Mouse (Mus musculus) WW6 (cell line): ENCODE measurements at regions not wholly inside any gene's neighbourhood (a gene's known extent, or its start where the extent isn't known, plus 50 kb on each side); places are given as distances from the start of the nearest gene placed in this dataset.

Source experiments
- DNase-seq: peaks from one replicate; pipeline ENCODE4 v3.0.0-alpha.2; 2013; ENCODE audit warnings: low read depth, low spot score

- no peak for DNase-seq
Observed at GRCm38 (mm10) chr1:73456359-73457062, 440.8 kb upstream of the Tnp1 start.

DNA sequence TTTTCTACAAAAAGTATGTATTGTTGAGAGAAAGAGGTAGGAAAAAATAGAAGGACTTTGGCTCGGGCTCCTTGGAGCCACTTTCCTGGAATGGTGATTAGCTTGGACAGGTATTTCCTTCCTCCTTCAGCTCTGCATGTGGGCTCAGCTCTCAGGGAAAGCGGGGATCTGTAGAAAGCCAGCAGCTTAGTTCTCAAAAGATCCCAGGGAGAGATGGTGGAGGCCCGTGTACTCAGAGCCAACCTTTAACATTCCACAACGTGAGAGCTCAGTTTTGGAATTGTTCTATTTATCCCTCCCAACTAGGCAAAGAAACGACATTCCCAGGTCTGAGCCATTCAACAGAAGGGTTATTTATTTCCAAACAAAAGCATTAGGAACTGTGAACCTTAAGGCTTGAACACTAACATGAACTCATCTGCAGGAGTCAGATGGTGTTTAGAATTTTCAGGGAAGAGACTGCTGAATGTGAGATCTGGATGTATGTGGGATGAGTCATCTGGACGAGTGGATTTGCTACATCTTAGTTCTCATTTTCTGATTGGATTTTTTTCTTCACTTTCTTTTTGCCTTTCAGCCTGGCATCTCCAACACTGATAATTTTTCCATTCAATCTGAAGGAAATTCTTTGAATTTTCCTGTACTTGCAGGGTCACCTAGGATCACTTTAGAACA, 428.6 kb upstream of the Tnp1 start:
- DNase-seq = no peak

DNA sequence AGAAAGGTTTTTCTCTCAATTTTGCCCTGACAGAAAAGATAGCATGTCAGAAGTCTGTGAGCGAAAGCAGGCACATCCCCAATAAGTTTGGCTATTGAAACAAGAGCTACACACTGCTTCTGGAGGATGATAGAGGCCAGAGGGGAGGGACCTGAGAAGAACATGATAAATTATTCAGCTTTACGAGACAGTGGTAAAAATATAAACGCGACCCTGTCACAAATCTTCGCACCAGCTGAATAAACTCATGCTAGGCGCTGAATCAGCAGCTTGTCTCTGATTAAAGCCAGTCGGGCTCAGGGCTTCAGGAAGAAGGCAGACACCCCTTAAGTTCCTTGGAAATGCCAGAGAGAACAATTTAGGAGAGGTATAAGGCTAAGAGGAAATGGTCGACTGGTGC, 422.7 kb upstream of the Tnp1 start:
- DNase-seq = no peak

DNA sequence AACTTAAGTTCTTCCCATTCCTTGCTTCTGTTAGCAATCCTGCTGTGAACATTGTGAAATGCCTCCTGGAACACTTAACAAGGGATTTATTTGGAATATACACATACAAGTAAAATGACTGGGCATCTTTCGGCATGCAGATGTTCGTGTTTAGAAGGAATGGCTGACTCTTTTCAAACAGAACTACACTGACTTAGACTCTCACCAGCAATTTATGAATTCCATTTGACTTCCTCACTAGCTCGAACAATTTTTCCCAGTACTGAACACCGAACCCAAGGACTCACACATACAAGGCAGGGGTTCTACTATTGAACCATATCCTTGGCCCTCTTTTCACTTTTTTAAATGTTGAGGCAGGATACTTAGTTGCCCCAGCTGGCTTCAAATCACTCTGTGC, 412.4 kb upstream of the Tnp1 start:
- no peak for DNase-seq

DNA sequence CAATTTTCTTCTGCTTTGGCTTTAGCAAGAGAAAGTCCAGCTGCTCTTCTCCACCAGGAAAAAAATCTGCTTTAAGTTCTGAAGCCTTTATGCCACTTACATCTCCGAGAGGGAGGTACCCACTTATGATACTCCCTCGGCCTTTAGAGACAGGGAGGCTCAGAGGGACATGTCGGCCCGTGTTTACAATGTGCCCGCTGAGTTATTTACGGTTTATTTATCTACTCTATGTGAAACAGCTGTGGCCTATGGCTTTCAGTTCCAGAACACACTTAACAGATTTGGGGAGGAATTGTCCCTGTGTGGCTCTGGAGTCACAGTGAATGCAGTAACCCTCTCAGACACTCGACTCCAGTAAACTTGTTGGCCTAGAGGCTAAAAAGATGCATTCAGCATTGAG, 409.3 kb upstream of the Tnp1 start:
- DNase-seq = no peak

- no peak for DNase-seq
Observed at GRCm38 (mm10) chr1:73418196-73418595, 402.5 kb upstream of the Tnp1 start.

- no peak for DNase-seq
Observed at GRCm38 (mm10) chr1:73411452-73411851, 395.7 kb upstream of the Tnp1 start.

DNA sequence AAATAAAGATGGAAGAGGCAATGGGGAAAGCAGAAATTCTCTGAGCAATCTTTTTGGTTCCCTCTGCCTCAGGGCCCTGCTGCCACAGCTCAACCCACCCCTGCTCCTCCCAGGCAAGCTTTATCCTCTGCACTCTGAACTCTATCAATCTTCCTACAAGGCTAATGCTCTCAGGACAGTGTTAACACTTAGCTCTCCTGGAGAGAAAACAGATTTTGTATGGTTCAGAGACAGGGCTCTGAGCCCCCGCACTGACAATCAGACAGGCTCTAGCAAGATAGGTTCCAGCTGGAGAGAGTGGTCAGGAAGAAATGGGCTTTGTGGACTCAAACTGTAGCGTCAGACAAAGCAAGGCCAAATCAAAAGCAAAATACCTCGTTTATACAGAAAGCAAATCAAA, 383.5 kb upstream of the Tnp1 start:
- no peak for DNase-seq

DNA sequence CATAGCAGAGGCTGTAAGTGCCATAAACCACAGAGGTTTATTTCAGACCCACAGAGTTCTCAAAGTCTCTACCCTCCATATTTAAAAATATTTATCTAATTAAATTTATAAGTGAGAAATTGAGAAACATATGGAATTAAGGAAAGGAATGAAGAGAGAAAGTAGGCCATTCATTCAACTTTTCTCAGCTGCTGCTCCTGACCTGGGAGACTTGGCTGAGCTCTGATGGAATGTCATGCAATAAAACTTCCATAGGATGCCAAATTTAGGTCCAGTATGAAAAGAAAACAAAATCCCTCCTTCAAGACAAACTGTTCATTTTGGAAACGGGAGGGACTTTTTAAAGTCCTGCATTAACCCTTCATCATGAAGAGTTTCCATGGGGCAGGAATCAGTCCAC, 379.3 kb upstream of the Tnp1 start:
- DNase-seq = no peak

GRCm38 (mm10) chr1:73394466-73394865, 378.8 kb upstream of the Tnp1 start:
- no peak for DNase-seq

- no peak for DNase-seq
Observed at GRCm38 (mm10) chr1:73392077-73392476, 376.4 kb upstream of the Tnp1 start.

DNA sequence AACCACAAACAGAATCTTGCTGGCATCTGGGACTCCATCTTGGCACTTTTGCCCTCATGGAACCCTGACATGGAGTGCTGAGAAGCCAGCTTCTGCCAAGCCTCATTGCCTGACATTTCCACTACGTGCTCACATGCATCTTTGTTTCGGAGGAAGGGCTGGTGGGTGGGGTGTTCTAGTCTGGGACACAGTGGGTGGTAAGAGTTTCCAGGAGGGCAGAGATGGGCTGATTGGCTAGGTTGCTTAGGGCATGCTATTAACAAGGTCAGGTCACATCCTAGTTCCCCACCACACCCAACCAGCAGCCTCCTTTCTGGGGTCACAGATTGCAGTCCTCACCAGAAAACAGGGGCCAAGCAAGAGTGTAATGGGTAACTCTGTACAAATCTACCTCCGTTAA, 374.3 kb upstream of the Tnp1 start:
- DNase-seq = no peak

- no peak for DNase-seq
Observed at GRCm38 (mm10) chr1:73389174-73389573, 373.5 kb upstream of the Tnp1 start.

- no peak for DNase-seq
Observed at GRCm38 (mm10) chr1:73381578-73381977, 365.9 kb upstream of the Tnp1 start.

DNA sequence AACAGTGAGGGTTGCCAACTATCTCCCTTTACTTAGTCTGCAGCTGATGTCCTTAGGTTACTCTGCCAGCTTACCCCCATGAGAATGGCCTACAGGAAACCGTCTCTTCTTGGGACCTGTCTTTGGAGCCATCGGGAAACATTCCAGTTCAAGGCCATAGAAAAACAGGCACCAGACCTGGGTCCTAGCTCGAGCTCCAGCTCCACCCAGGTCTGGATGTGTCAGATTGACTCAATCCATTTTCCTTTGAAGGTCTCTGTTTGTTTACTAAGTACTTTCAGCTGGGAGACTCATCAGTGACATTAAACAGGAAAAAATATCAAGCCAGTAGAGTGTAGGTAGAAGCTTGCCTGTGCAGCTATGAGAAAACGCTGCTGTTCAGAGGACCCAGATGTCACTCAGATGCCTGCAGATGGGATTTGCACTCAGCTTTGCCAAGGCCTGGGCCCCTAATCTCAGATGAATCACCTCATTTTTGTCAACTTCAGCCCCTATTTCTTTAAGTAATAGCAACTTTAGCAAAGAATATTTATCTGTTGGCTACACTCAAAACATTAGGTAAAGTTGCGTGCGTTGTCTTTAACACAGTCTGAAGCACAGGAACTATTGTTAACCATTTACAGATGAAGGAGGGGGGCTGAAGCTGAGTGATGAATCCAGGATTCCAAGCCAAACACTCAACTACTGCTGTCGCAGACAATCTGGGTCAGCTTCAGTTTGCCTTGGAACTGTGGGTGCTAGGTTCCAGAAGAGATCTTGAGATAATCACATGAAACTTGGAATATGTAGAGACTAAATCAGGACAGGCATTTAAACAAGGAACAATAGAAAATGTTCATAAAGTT, 359.0 kb upstream of the Tnp1 start:
- no peak for DNase-seq

DNA sequence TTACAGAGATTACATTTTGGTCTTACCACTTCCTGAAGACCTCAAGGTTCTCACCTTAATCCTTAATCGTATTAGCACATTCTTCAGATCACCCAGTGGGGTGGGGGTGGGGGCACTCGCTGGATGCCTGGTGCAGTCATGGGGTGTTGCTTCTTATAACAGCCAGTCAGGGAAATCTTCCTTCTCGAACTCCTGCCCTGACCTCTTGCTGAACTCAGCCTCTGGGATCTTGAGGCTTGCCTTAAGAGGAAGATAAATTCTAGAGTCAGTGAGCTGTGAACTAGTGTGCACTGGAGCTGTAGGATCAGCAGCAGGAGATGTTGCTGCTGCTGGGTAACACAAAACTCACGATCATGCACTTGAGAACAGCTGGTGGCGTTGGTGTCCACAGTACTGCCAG, 352.5 kb upstream of the Tnp1 start:
- no peak for DNase-seq

DNA sequence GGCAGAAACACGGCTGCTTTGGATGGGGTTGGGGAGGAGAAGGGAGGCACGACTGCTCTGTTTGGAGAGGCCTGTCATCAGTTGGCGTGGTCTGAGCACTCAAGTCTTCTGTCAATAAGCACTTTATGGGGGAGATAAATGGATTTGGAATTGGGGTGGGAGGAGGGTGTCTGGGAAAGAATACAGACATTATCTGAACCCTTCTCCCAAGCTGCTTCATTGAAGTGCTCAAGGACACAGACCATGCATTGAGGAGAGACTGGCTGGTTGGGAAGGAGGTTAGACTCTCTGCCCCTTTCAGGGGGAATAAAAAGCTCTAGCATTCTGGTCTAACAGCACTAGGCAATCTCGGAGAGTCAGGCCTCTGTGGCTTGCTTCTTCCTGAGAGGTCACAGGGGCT, 350.1 kb upstream of the Tnp1 start:
- no peak for DNase-seq

DNA sequence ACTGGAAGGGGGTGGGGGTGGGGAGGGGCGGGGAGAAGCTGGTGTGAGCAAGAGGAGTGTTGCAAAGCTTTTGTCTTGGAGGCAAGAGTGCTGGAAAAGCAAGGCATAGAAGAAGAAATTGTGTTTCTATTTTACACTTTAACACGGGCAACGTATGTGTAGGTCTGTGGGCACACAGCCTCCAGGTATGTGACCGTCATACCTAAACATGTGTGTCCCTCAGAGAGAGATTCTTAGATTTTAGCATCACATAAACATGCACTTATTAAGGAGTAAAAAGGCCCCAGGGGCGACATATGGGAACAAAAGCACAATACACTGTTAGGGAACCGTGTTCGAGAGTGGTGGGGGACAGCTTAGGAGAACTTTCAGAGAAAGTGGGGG, 348.6 kb upstream of the Tnp1 start:
- DNase-seq = no peak

- no peak for DNase-seq
Observed at GRCm38 (mm10) chr1:73363549-73364299, 348.0 kb upstream of the Tnp1 start.

GRCm38 (mm10) chr1:73362122-73362521, 346.4 kb upstream of the Tnp1 start:
- no peak for DNase-seq

GRCm38 (mm10) chr1:73361300-73361699, 345.6 kb upstream of the Tnp1 start:
- DNase-seq = no peak

GRCm38 (mm10) chr1:73354447-73354846, 338.7 kb upstream of the Tnp1 start:
- no peak for DNase-seq
